Mouse (Mus musculus) midbrain, embryonic 14.5 days (tissue): Measurements from ENCODE around the gene Sfrp5. TPM values are rescaled to one million over a fixed set of nuclear protein-coding genes. Genes with fewer than 3 reads are reported as not detected.

ENCODE experiments used
- ATAC-seq: fragments of 200-750 bp; cut with Nextera tagmentation; 2 replicates; pipeline ENCODE4 v1.8.0; 2017; ENCODE audit warnings: moderate number of reproducible peaks, moderate library complexity; ENCODE audit not compliant: low FRiP score, low TSS enrichment
- DNase-seq: peaks from one replicate; pipeline ENCODE4 v3.0.0-alpha.2; 2015
- H3K27ac ChIP-seq: fragments of 300-500 bp; sonication (generic); replicated peaks from 2 replicates; pipeline ENCODE4 v1.5.1; 2014; ENCODE audit warnings: mild to moderate bottlenecking, low read depth, low read length, moderate library complexity
- H3K27me3 ChIP-seq: fragments of 300-500 bp; sonication (generic); 2 replicates; pipeline ENCODE4 v1.6.1; 2014; ENCODE audit warnings: low read length, control low read depth, mixed read lengths; ENCODE audit not compliant: control insufficient read depth, insufficient read depth
- H3K36me3 ChIP-seq: fragments of 300-500 bp; sonication (generic); 2 replicates; pipeline ENCODE4 v1.6.1; 2014; ENCODE audit warnings: low read length, control low read depth; ENCODE audit not compliant: control insufficient read depth, insufficient read depth
- H3K4me1 ChIP-seq: fragments of 300-500 bp; sonication (generic); 2 replicates; pipeline ENCODE4 v1.6.1; 2014; ENCODE audit warnings: mild to moderate bottlenecking, antibody characterized with exemption, low read length, control low read depth; ENCODE audit not compliant: control insufficient read depth, insufficient read depth
- H3K4me2 ChIP-seq: fragments of 300-500 bp; sonication (generic); 2 replicates; pipeline ENCODE4 v1.6.1; 2014; ENCODE audit warnings: mild to moderate bottlenecking, low read length, moderate library complexity
- H3K4me3 ChIP-seq: fragments of 300-500 bp; sonication (generic); replicated peaks from 2 replicates; pipeline ENCODE4 v1.5.1; 2014; ENCODE audit warnings: low read depth, low read length
- H3K9ac ChIP-seq: fragments of 300-500 bp; sonication (generic); replicated peaks from 2 replicates; pipeline ENCODE4 v1.6.1; 2014; ENCODE audit warnings: mild to moderate bottlenecking, low read length, moderate library complexity
- H3K9me3 ChIP-seq: fragments of 300-500 bp; sonication (generic); 2 replicates; pipeline ENCODE4 v1.6.1; 2016; ENCODE audit warnings: low read length, control low read depth, mixed read lengths; ENCODE audit not compliant: control insufficient read depth
- WGBS: fragments of 180-500 bp; shearing (Covaris S2); extraction: QIAGEN DNeasy Blood & Tissue Kit; methylation state at CpG from one replicate; pipeline ENCODE4 v1.1.7; 2014; 5-methylcytosine and 5-hydroxymethylcytosine counted together
- polyA plus RNA-seq: library from polyadenylated mRNA; unstranded; fragments of >200 nt; fragmentation: Nextera tagmentation; extraction: Ambion mirVana; gene quantifications from 2 replicates; pipeline ENCODE4 v1.2.1, GENCODE M21; 2014

Sfrp5 gene
- polyA plus RNA-seq, 1 experiment from 2014 or later = 0.68 TPM

DNA sequence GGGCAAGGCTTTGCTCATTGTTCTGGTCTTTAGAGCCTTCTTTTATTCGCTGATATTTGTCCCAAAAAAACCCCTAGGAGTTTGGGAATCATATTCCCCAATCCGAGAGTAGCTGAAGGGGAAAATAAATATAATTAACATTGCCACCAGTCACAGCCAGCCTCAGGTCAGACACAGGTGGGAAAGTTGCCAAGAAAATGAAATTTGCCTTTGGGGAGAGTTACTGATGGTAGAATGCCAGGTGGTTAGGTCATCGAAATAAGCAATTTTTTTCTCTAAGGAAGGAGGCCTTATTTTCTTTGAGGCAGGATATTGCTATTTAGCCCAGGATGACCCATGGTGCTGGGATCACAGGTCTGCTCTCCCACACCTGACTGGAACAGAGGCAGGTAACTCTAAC, 35.3 kb downstream of the Sfrp5 start:
- Histone ChIP-seq H3K36me3 (no peaks in the 10 kb centered on the region), H3K27me3 (0 out of 2 replicates have a peak, but pooled peaks cover 7% of the 10 kb centered on the region), H3K4me2 (no peak overlapping the region), H3K4me1 (peaks cover 12% of the 10 kb centered on the region), H3K27ac (no peak overlapping the region), H3K4me3 (no peak overlapping the region), H3K9ac (no peak overlapping the region), H3K9me3 (no peaks in the 10 kb centered on the region)
- DNase-seq = no peak
- WGBS = 49% methylated on average over 3 of the region's 3 CpGs
- no peak for ATAC-seq

DNA sequence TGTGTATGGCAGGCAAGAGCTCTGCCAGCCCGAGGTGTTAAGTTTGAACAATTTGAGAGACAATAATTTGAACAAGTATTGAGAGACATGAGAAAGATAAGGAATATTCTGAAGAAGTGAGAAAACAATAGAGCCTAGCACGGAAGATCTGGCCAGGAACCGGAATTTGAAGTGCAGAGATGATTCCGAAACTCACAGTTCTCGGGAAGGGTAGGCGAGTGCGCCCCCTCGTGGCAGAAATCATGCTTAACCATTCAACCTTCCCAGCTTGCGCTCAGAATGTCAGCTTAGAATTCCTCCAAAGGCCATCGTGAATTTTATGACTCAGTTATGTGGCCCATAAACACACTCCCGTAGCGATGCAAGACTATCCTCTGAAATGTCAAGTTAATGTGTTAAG, 35.9 kb downstream of the Sfrp5 start:
- WGBS = 2% methylated on average over 12 of the region's 12 CpGs
- ATAC-seq (no peak), DNase-seq (peak; percentile 89)
- Histone ChIP-seq H3K27ac (no peak overlapping the region), H3K9ac (no peak overlapping the region), H3K4me1 (peaks cover 6% of the 10 kb centered on the region), H3K36me3 (no peaks in the 10 kb centered on the region), H3K4me2 (peak overlapping the region; percentile 37), H3K27me3 (0 out of 2 replicates have a peak, but pooled peaks cover 7% of the 10 kb centered on the region), H3K4me3 (no peak overlapping the region), H3K9me3 (no peaks in the 10 kb centered on the region)

DNA sequence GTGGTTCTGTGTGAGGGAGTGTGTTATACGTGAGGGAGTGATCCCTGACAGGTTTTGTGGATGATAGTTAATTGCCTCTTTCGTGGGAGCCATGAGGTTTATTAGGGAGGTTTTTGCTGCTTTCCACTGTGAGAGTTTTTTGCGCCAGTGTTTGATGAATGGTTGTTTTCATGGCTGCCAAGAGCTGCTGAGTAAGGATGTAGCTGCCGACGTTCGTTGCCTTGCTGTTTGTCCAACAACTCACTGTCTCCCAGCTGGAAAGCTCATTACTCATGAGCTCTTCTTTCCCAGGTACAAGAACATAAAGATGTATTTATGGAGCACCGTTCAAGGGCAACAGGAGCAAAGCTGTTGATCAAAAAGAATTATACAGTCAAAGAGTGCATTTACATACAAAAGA, 37.9 kb downstream of the Sfrp5 start:
- no peak overlapping the region for H3K4me2 ChIP-seq
- H3K27ac ChIP-seq = no peak overlapping the region
- no peak overlapping the region for H3K9ac ChIP-seq
- no peaks in the 10 kb centered on the region for H3K4me1 ChIP-seq
- 63% methylated on average over 7 of the region's 7 CpGs for WGBS
- no peak for DNase-seq
- 0 out of 2 replicates have a peak, but pooled peaks cover 6% of the 10 kb centered on the region for H3K27me3 ChIP-seq
- no peak overlapping the region for H3K4me3 ChIP-seq
- no peaks in the 10 kb centered on the region for H3K36me3 ChIP-seq
- no peak for ATAC-seq
- H3K9me3 ChIP-seq = no peaks in the 10 kb centered on the region

DNA sequence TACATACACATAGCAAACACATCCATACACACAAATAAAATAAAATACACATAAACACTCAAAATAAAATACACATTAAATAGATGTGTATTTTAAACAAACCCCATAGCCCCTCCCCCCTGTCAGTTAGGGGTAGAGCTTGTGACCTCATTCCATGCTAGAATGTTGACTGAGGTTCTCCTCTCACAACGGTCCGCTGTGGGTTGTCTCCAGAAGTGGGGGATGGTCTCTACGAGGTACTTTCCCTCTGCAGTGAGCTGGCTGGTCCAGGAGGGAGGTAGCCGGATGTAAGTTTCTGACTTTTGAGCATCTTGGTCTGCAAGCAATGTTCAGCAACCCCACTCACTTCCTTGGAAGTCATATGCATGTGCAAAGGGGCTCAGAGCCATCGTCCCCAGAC, 38.3 kb downstream of the Sfrp5 start, which contains the start of gene Zfyve27:
Zfyve27 (plus strand) TSS at position 188 of the 400 bp plus-strand sequence.
- DNase-seq (no peak), ATAC-seq (no peak)
- no peak within 1 kb of the TSS for H3K4me3 ChIP-seq
- H3K9me3 ChIP-seq = no peaks in the 10 kb centered on the region
- 80% methylated on average over 5 of the region's 5 CpGs for whole genome bisulfite sequencing
- H3K4me1 ChIP-seq = no peaks in the 10 kb centered on the region
- H3K36me3 ChIP-seq = no peaks in the 10 kb centered on the region
- H3K4me2 ChIP-seq = no peak within 1 kb of the TSS
- H3K27ac ChIP-seq = no peak within 1 kb of the TSS
- H3K9ac ChIP-seq = no peak within 1 kb of the TSS
- 0 out of 2 replicates have a peak, but pooled peaks cover 2% of the 10 kb centered on the region for H3K27me3 ChIP-seq

DNA sequence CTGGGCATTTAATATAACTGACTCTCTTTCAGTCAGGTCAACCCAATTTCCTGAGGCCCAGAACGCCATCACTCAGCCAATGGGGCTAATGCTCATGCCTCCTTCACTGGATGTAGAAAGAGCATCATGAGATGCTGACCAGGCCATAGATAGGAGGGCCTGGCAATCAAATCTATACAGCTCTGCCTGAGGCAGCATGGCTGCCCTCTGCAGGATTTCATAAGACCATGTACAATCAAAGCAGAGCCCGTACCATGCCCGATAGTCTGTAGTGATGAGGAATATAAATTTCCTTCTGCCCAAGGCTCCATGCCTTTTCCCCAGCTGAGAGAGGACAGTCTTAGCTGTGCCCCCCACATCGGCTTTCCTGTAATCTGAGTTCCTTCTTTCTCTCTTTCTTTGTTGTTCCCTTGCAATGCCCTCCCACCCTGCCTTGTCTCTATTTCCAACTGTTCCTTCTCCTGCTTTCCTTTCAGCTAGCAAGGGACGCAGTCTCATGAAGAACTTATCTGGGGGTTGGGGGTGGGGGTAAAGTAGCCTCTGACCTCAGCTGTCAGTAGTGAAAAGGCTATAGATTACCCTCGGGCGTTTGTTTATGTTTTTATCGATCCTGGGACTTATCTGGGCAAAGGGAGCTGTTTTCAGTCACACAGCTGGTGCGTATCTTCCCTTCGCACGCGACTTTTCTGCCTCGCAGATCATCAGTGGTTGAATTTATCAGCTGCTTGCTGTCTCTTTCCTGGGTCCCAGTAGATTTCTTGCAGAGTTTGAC, 43.6 kb downstream of the Sfrp5 start:
- H3K4me1 ChIP-seq = no peaks in the 10 kb centered on the region
- H3K27ac ChIP-seq = 0 out of 2 replicates have a peak overlapping the region, but pooled peaks have one; percentile 32
- ATAC-seq (no peak), DNase-seq (no peak)
- H3K9me3 ChIP-seq = no peaks in the 10 kb centered on the region
- no peaks in the 10 kb centered on the region for H3K36me3 ChIP-seq
- H3K4me2 ChIP-seq = no peak overlapping the region
- no peaks in the 10 kb centered on the region for H3K27me3 ChIP-seq
- WGBS = 60% methylated on average over 13 of the region's 13 CpGs
- H3K4me3 ChIP-seq = no peak overlapping the region
- no peak overlapping the region for H3K9ac ChIP-seq

- Histone ChIP-seq H3K36me3 (no peaks in the 10 kb centered on the region), H3K27ac (0 out of 2 replicates have a peak overlapping the region, but pooled peaks have one; percentile 32), H3K9me3 (no peaks in the 10 kb centered on the region), H3K27me3 (no peaks in the 10 kb centered on the region), H3K4me1 (no peaks in the 10 kb centered on the region), H3K4me2 (no peak overlapping the region), H3K4me3 (no peak overlapping the region), H3K9ac (no peak overlapping the region)
- DNase-seq (no peak), ATAC-seq (no peak)
- 79% methylated on average over 12 of the region's 12 CpGs for WGBS
These were observed 44.4 kb downstream of the Sfrp5 start for GRCm38 (mm10) chr19:42157493-42158237.

GRCm38 (mm10) chr19:42151990-42152389, 50.1 kb downstream of the Sfrp5 start:
- H3K27ac ChIP-seq = no peak overlapping the region
- H3K9me3 ChIP-seq = no peaks in the 10 kb centered on the region
- H3K9ac ChIP-seq = no peak overlapping the region
- no peak overlapping the region for H3K4me3 ChIP-seq
- 3% methylated on average over 6 of the region's 6 CpGs for WGBS
- H3K36me3 ChIP-seq = no peaks in the 10 kb centered on the region
- H3K4me2 ChIP-seq = no peak overlapping the region
- ATAC-seq (peak; percentile 48; the same call in 1 of the 2 replicates), DNase-seq (peak; percentile 89)
- H3K4me1 ChIP-seq = no peaks in the 10 kb centered on the region
- peaks cover 13% of the 10 kb centered on the region for H3K27me3 ChIP-seq

DNA sequence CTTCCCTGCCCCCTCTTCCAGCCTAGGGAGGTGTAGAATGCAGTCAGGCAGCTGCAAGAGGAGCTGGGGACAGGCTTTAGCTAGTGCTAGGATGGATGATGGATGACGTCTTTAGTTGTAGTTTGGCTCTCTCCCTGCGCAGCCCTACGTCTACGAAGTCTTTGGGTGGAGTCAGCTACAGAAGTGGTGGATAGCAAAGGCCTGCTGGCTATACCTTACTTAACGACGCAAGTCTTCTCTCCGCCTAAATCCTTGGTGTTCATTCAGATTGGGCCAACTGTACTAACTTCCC, 53.5 kb downstream of the Sfrp5 start:
- H3K9ac ChIP-seq = peak overlapping the region; percentile 72; the same call in 1 of the 2 replicates
- no peak overlapping the region for H3K27ac ChIP-seq
- no peaks in the 10 kb centered on the region for H3K4me1 ChIP-seq
- H3K9me3 ChIP-seq = no peaks in the 10 kb centered on the region
- no peaks in the 10 kb centered on the region for H3K36me3 ChIP-seq
- peaks cover 24% of the 10 kb centered on the region for H3K27me3 ChIP-seq
- DNase-seq (no peak), ATAC-seq (no peak)
- H3K4me3 ChIP-seq = peak overlapping the region; percentile 48
- WGBS = 26% methylated on average over 7 of the region's 7 CpGs
- peak overlapping the region; percentile 83 for H3K4me2 ChIP-seq
